8 mouse cellular contexts compared by ENCODE assay signal in genomic region chr3:8245195-8245789, GRCm38 (mm10).
A peak's percentile ranks its signal among the peaks of the same experiment; 100 is the strongest.
DNase-seq lines count a peak whose midpoint lies in the region; ATAC-seq lines count a peak whose summit lies in the region.
"Not testable (repeated sequence)": the region's sequence is repeated elsewhere in the genome, so short reads cannot be mapped to it uniquely, and the experiment has no call there.

No protein-coding gene starts in this region.

- peak; percentile 65 for DNase-seq in brain, adult 2 months (ENCODE audit: low read depth, low spot score)
- DNase-seq in embryonic facial prominence, embryonic 11.5 days (ENCODE audit: low spot score): peak; percentile 74
- peak; percentile 97 for DNase-seq in heart, embryonic 10.5 days (ENCODE audit: low spot score)
- peak; percentile 89 for DNase-seq in liver, embryonic 11.5 days (ENCODE audit: low spot score)
- peak; percentile 60 for DNase-seq in neural tube, embryonic 11.5 days (ENCODE audit: low spot score)

- not testable (repeated sequence) for H3K27me3 ChIP-seq in embryonic facial prominence, embryonic 11.5 days (ENCODE audit: control insufficient read depth, insufficient read depth, low read length); heart, embryonic 10.5 days (ENCODE audit: insufficient read depth, poor library complexity, severe bottlenecking); kidney, embryonic 14.5 days (ENCODE audit: control insufficient read depth, insufficient read depth, low read length); liver, embryonic 11.5 days (replicated peaks; ENCODE audit: control insufficient read depth, insufficient read depth, low read length); neural tube, embryonic 11.5 days (ENCODE audit: control insufficient read depth, insufficient read depth, low read length); stomach, embryonic 16.5 days (ENCODE audit: control insufficient read depth, insufficient read depth, low read length)

- not testable (repeated sequence) for H3K9me3 ChIP-seq in embryonic facial prominence, embryonic 11.5 days (replicated peaks; ENCODE audit: control insufficient read depth, low read length); heart, embryonic 10.5 days; kidney, embryonic 14.5 days (ENCODE audit: control insufficient read depth, low read length); liver, embryonic 11.5 days (ENCODE audit: control insufficient read depth, low read length); neural tube, embryonic 11.5 days (ENCODE audit: control insufficient read depth, low read length); stomach, embryonic 16.5 days (replicated peaks; ENCODE audit: control insufficient read depth, low read length)

- H3K27ac ChIP-seq in embryonic facial prominence, embryonic 11.5 days (replicated peaks; ENCODE audit: low read depth, low read length); heart, embryonic 10.5 days; kidney, embryonic 14.5 days (ENCODE audit: low read depth, low read length); liver, embryonic 11.5 days (ENCODE audit: low read depth, low read length); neural tube, embryonic 11.5 days (ENCODE audit: low read depth, low read length); stomach, embryonic 16.5 days (ENCODE audit: low read length): not testable (repeated sequence)

- not testable (repeated sequence) for H3K9ac ChIP-seq in embryonic facial prominence, embryonic 11.5 days (replicated peaks; ENCODE audit: low read length); kidney, embryonic 14.5 days (ENCODE audit: low read depth, low read length); liver, embryonic 11.5 days (ENCODE audit: low read depth, low read length); neural tube, embryonic 11.5 days (ENCODE audit: low read length); stomach, embryonic 16.5 days (ENCODE audit: low read length)

- not testable (repeated sequence) for H3K4me2 ChIP-seq in embryonic facial prominence, embryonic 11.5 days (ENCODE audit: low read depth, low read length); kidney, embryonic 14.5 days (replicated peaks; ENCODE audit: low read depth, low read length); liver, embryonic 11.5 days; neural tube, embryonic 11.5 days (ENCODE audit: low read depth); stomach, embryonic 16.5 days (ENCODE audit: low read depth, low read length)

- not testable (repeated sequence) for H3K4me1 ChIP-seq in embryonic facial prominence, embryonic 11.5 days (ENCODE audit: control insufficient read depth, insufficient read depth, low read length); heart, embryonic 10.5 days; kidney, embryonic 14.5 days (ENCODE audit: control insufficient read depth, insufficient read depth, low read length); liver, embryonic 11.5 days (replicated peaks; ENCODE audit: control insufficient read depth, insufficient read depth, low read length); neural tube, embryonic 11.5 days (ENCODE audit: control insufficient read depth, insufficient read depth, low read length); stomach, embryonic 16.5 days (ENCODE audit: control insufficient read depth, insufficient read depth, low read length)

- ATAC-seq in CD4-positive, CD25-positive, alpha-beta regulatory T cell, adult 4 months: peak; percentile 75
- not testable (repeated sequence) for ATAC-seq in embryonic facial prominence, embryonic 11.5 days (replicated peaks; ENCODE audit: insufficient number of reproducible peaks, low FRiP score, low TSS enrichment, low read depth); liver, embryonic 11.5 days (replicated peaks; ENCODE audit: low FRiP score); neural tube, embryonic 11.5 days (ENCODE audit: insufficient read depth, low FRiP score, low TSS enrichment)
- ATAC-seq in kidney, embryonic 14.5 days (ENCODE audit: low FRiP score, low TSS enrichment): peak; percentile 96
- ATAC-seq in stomach, embryonic 16.5 days (ENCODE audit: insufficient read depth, low FRiP score): peak; percentile 93

- not testable (repeated sequence) for H3K4me3 ChIP-seq in embryonic facial prominence, embryonic 11.5 days (ENCODE audit: low read depth, low read length); heart, embryonic 10.5 days; kidney, embryonic 14.5 days (ENCODE audit: low read length); liver, embryonic 11.5 days (ENCODE audit: low read depth, low read length); neural tube, embryonic 11.5 days (ENCODE audit: low read depth, low read length); stomach, embryonic 16.5 days (replicated peaks; ENCODE audit: low read length)

- not testable (repeated sequence) for H3K36me3 ChIP-seq in embryonic facial prominence, embryonic 11.5 days (replicated peaks; ENCODE audit: control insufficient read depth, insufficient read depth, low read depth, low read length); heart, embryonic 10.5 days; kidney, embryonic 14.5 days (ENCODE audit: control insufficient read depth, insufficient read depth, low read length); liver, embryonic 11.5 days (ENCODE audit: control insufficient read depth, insufficient read depth, low read length); neural tube, embryonic 11.5 days (ENCODE audit: control insufficient read depth, insufficient read depth, low read length); stomach, embryonic 16.5 days (ENCODE audit: control insufficient read depth, insufficient read depth, low read length)

- 77% methylated on average over 2 of the region's 2 CpGs for WGBS in embryonic facial prominence, embryonic 11.5 days
- 70% methylated on average over 2 of the region's 2 CpGs for WGBS in heart, embryonic 10.5 days
- WGBS in kidney, embryonic 14.5 days: 61% methylated on average over 2 of the region's 2 CpGs
- WGBS in liver, embryonic 11.5 days: 59% methylated on average over 2 of the region's 2 CpGs
- 72% methylated on average over 2 of the region's 2 CpGs for WGBS in neural tube, embryonic 11.5 days
- 71% methylated on average over 2 of the region's 2 CpGs for WGBS in stomach, embryonic 16.5 days
